Mouse (Mus musculus) erythroblast, embryonic 14.5 days (primary cell): ENCODE results near the gene Lifr.

Experiments used
- GATA1 ChIP-seq: IDR thresholded peaks from 2 replicates; pipeline ENCODE4 v1.6.1; 2012; ENCODE audit warnings: low read length, inconsistent platforms, mixed read lengths
- TAL1 ChIP-seq: IDR thresholded peaks from 3 replicates; pipeline ENCODE4 v1.6.1; 2012; ENCODE audit warnings: low read length, inconsistent platforms, mixed read lengths

- TF ChIP-seq GATA1 (no peak), TAL1 (no peak)
These were observed 12.6 kb downstream of the Lifr start for GRCm38 (mm10) chr15:7103051-7103450.
